Mouse (Mus musculus) right cerebral cortex, adult 2 months (tissue): ENCODE results near the gene Tbcd.
"Not testable (repeated sequence)": the region's sequence is repeated elsewhere in the genome, so short reads cannot be mapped to it uniquely, and the experiment has no call there.

ENCODE experiments used
- DNase-seq, 2 experiments: peaks; one replicate each; pipeline ENCODE4 v3.0.0; 2021 to 2022; ENCODE audit warnings: low spot score in 2 of 2

The Tbcd gene

GRCm38 (mm10) chr11:121653631-121654030 is 201.9 kb downstream of the Tbcd start:
- DNase-seq, result no peak

GRCm38 (mm10) chr11:121654406-121654945 is 202.7 kb downstream of the Tbcd start:
- no peak for DNase-seq

GRCm38 (mm10) chr11:121655166-121655806 is 203.5 kb downstream of the Tbcd start:
- DNase-seq, result no peak

DNA sequence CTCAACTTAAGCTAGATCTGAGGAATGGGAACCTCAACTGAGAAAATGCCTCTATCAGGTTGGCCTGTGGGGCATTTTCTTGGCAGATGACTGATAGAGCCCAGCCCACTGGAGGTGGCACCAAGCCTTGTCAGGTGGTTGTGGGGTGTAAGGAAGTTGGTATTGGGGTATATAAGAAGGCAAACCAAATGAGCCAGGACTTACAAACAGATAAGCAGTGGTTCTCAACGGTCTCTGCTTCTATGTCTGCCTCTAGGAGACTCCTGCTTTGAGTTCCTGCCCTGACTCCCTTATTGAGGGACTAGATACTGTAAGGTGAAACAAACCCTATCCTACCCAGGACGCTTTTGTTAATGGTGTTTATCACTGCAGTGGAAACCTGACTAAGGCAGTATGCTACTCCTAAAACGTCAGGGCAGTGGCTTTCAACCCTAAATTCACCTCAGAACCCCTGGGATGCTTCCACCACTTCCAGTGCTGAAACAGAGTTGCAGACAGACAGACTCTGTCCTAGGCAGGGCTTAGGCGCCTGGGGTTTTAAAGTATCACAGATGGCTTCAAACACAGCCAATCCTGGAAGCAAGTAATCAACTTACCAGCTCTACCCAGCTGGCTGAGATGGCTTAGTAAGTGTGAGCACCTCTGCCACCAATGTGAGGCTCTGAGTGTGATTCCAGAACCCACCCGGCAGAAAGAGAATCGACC is 204.2 kb downstream of the Tbcd start:
- no peak for DNase-seq

DNA sequence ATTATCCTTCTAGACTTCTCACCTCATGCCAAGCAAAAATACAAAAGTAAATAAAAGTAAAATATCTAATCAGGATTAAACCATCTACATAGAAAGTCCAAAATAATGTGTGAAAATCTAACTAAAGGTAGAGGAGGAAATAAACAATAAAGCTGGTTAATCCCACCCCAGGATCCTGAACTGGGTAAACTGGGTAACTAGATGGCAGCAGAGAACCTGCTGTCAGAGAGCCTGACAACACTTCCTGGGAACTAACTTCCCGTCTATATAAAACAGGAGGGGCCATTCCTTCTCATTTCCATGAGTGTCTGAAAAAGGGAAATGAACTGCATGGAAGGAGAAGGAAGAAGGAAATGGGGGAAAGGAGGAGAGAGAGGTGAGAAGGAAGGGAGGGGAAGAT is 206.4 kb downstream of the Tbcd start:
- DNase-seq, result no peak

GRCm38 (mm10) chr11:121660604-121661003 is 208.9 kb downstream of the Tbcd start:
- not testable (repeated sequence) for DNase-seq

GRCm38 (mm10) chr11:121661116-121661515 is 209.4 kb downstream of the Tbcd start:
- no peak for DNase-seq
